Comparison of ENCODE assay signal across 22 mouse cellular contexts in genomic region chr5:33485765-33486164, GRCm38 (mm10). TPM values are rescaled to one million over a fixed set of nuclear protein-coding genes. Genes with fewer than 3 reads are reported as not detected.
"Had no signal": no experiment of that assay in that cellular context is flagged by ENCODE, and none has a peak within 500 bp of the region (broad histone marks: within the 10 kb centered on the region; RNA-seq: fewer than 3 reads in every experiment).

No protein-coding gene starts in this region.

- H3K4me3 ChIP-seq: limb, embryonic 12.5 days; limb, embryonic 15.5 days; midbrain, embryonic 12.5 days had no signal

- H3K27ac ChIP-seq: limb, embryonic 12.5 days; limb, embryonic 15.5 days; liver, embryonic 14.5 days; macrophage; midbrain, embryonic 12.5 days; stomach, postnatal 0 days had no signal

- ATAC-seq: liver, postnatal 0 days; lung, postnatal 0 days had no signal

- H3K9ac ChIP-seq: limb, embryonic 12.5 days; limb, embryonic 15.5 days; liver, embryonic 14.5 days; liver, postnatal 0 days; lung, embryonic 14.5 days; midbrain, embryonic 12.5 days had no signal

- DNase-seq: kidney, postnatal 14 days; kidney, postnatal 4 days; left cerebral cortex, postnatal 4 days; liver, postnatal 0 days; lung, embryonic 14.5 days; right cerebral cortex, adult 18-20 months; right cerebral cortex, postnatal 14 days; right cerebral cortex, postnatal 4 days; thymus, adult 2 months; thymus, postnatal 14 days; thymus, postnatal 4 days had no signal

- H3K9me3 ChIP-seq: limb, embryonic 12.5 days; limb, embryonic 15.5 days; midbrain, embryonic 12.5 days had no signal

- H3K36me3 ChIP-seq: limb, embryonic 12.5 days; limb, embryonic 15.5 days; midbrain, embryonic 12.5 days had no signal

- H3K4me2 ChIP-seq: limb, embryonic 12.5 days; limb, embryonic 15.5 days; liver, embryonic 11.5 days; lung, embryonic 14.5 days; midbrain, embryonic 12.5 days had no signal

RNA-seq across cellular contexts. Expression of gene Nkx1-1, which starts 52.0 kb away (rescaled TPM):
- polyA plus RNA-seq: kidney, embryonic 16.5 days; limb, embryonic 12.5 days; limb, embryonic 15.5 days; liver, embryonic 11.5 days; liver, embryonic 14.5 days; liver, postnatal 0 days; lung, embryonic 14.5 days; lung, postnatal 0 days; macrophage; midbrain, postnatal 0 days; stomach, embryonic 14.5 days; stomach, postnatal 0 days; thymus, adult 2 months had no signal
